Mouse (Mus musculus): Measurements from ENCODE around the gene Ccdc86. TPM values are rescaled to one million over a fixed set of nuclear protein-coding genes. Genes with fewer than 3 reads are reported as not detected.

Gene Ccdc86
- polyA plus RNA-seq, 1 experiment from 2014 or later: 15.3 TPM

- no peak within 1 kb of the TSS for H3K4me2 ChIP-seq
- H3K4me3 ChIP-seq: no peak within 1 kb of the TSS
- H3K27me3 ChIP-seq: no peaks in the 10 kb centered on the region
- no peaks in the 10 kb centered on the region for H3K36me3 ChIP-seq
- no peak within 1 kb of the TSS for H3K27ac ChIP-seq (replicated peaks)
- H3K4me1 ChIP-seq (replicated peaks): 0 out of 2 replicates have a peak, but pooled peaks cover under 1% of the 10 kb centered on the region
- ATAC-seq (ENCODE audit: low read depth): no peak
- H3K9ac ChIP-seq: no peak within 1 kb of the TSS
- 0 out of 2 replicates have a peak, but pooled peaks cover 3% of the 10 kb centered on the region for H3K9me3 ChIP-seq
- 71% methylated on average over 4 of the region's 4 CpGs for WGBS
These were observed 25.3 kb upstream of the Ccdc86 start, which contains the start of gene Ms4a10 for GRCm38 (mm10) chr19:10974238-10974865. Gene Ms4a10, minus strand, starts transcription at chr19:10974670.

DNA sequence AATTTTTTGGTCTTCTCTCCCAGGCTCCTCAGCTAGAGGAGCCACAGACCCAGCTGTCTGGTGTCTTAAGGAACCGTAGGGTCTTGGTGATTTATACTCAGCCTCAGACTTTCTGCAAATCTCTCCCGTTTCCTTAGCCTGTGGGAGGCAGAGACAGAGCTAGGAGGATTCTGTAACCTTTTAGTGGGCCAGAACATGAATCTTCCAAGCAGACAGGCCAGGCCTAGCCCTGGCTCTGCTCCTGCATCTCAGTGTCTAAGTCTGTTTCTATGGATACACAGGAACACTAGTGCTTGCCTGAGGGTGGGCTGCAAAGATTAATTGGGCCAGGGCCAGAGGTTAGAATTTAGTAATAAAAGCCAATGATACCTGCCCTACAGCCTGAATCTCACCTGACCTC is 24.1 kb upstream of the Ccdc86 start:
- Histone ChIP-seq H3K4me3 (no peak overlapping the region), H3K27ac (replicated peaks) (no peak overlapping the region), H3K9ac (no peak overlapping the region), H3K4me1 (replicated peaks) (no peaks in the 10 kb centered on the region), H3K27me3 (no peaks in the 10 kb centered on the region), H3K4me2 (no peak overlapping the region), H3K9me3 (0 out of 2 replicates have a peak, but pooled peaks cover 3% of the 10 kb centered on the region), H3K36me3 (no peaks in the 10 kb centered on the region)
- ATAC-seq (ENCODE audit: low read depth): peak; percentile 23; the same call in 1 of the 2 replicates
- WGBS: 38% methylated on average over 2 of the region's 2 CpGs

DNA sequence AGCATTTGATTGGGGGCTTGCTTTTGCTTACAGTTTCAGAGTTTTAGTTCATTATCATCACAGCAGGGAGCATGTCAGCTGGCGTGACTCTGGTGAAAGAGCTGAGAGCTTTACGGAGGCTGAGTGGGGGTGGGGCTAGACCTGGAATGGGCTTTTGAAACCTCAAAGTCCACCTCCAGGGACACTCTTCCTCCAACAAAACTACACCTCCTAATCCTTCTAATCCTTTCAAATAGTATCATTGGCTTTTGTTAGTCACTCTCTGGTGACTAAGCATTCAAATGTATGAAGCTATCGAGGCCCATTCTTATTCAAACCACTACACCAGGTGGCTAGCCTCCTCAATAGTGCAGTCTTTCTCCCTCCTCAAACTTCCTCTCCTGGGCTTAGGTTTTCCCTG is 23.6 kb upstream of the Ccdc86 start:
- Histone ChIP-seq H3K4me1 (replicated peaks) (no peaks in the 10 kb centered on the region), H3K9me3 (0 out of 2 replicates have a peak, but pooled peaks cover 3% of the 10 kb centered on the region), H3K36me3 (no peaks in the 10 kb centered on the region), H3K4me2 (no peak overlapping the region), H3K9ac (no peak overlapping the region), H3K4me3 (no peak overlapping the region), H3K27me3 (no peaks in the 10 kb centered on the region), H3K27ac (replicated peaks) (no peak overlapping the region)
- ATAC-seq (ENCODE audit: low read depth): no peak
- 65% methylated on average over 3 of the region's 3 CpGs for WGBS

- Histone ChIP-seq H3K36me3 (no peaks in the 10 kb centered on the region), H3K27me3 (no peaks in the 10 kb centered on the region), H3K4me3 (no peak overlapping the region), H3K27ac (replicated peaks) (no peak overlapping the region), H3K4me1 (replicated peaks) (no peaks in the 10 kb centered on the region), H3K4me2 (no peak overlapping the region), H3K9ac (no peak overlapping the region), H3K9me3 (0 out of 2 replicates have a peak, but pooled peaks cover 3% of the 10 kb centered on the region)
- ATAC-seq (ENCODE audit: low read depth): no peak
- 76% methylated on average over 3 of the region's 3 CpGs for WGBS
These were observed 21.4 kb upstream of the Ccdc86 start for GRCm38 (mm10) chr19:10970457-10970856.

- no peak overlapping the region for H3K27ac ChIP-seq (replicated peaks)
- no peaks in the 10 kb centered on the region for H3K36me3 ChIP-seq
- no peak for ATAC-seq (ENCODE audit: low read depth)
- H3K4me2 ChIP-seq: no peak overlapping the region
- WGBS: 90% methylated on average over 7 of the region's 7 CpGs
- H3K9ac ChIP-seq: no peak overlapping the region
- H3K4me1 ChIP-seq (replicated peaks): no peaks in the 10 kb centered on the region
- 0 out of 2 replicates have a peak, but pooled peaks cover 3% of the 10 kb centered on the region for H3K9me3 ChIP-seq
- no peak overlapping the region for H3K4me3 ChIP-seq
- H3K27me3 ChIP-seq: no peaks in the 10 kb centered on the region
These were observed 19.5 kb upstream of the Ccdc86 start for GRCm38 (mm10) chr19:10968578-10968977.

GRCm38 (mm10) chr19:10965721-10966120 is 16.7 kb upstream of the Ccdc86 start:
- Histone ChIP-seq H3K9me3 (no peaks in the 10 kb centered on the region), H3K27me3 (no peaks in the 10 kb centered on the region; the same call in 1 of the 2 replicates), H3K4me3 (no peak overlapping the region), H3K4me1 (replicated peaks) (no peaks in the 10 kb centered on the region), H3K4me2 (no peak overlapping the region), H3K27ac (replicated peaks) (no peak overlapping the region), H3K36me3 (no peaks in the 10 kb centered on the region), H3K9ac (no peak overlapping the region)
- 89% methylated on average over 7 of the region's 7 CpGs for WGBS
- no peak for ATAC-seq (ENCODE audit: low read depth)

DNA sequence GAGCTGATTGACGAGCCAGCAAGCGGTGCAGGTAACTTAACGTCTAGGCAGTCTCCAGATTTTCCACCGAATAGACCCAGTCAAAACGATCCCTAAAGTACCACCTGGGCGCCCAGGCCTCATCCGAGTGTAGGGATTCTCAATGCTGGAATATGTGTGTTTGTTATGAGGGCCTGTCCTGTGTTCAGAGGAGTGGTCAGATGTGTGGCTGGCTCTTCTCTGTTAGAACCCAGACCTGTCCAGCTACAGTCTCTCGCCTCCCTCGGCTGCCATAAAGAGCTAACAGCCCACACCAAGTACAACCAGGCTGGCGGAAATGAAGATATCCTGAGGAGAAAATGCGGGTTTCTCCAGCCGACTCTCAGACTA is 10.9 kb upstream of the Ccdc86 start:
- peak; percentile 54; the same call in 1 of the 2 replicates for ATAC-seq (ENCODE audit: low read depth)
- Histone ChIP-seq H3K9ac (peak overlapping the region; percentile 50; the same call in 1 of the 2 replicates), H3K27me3 (no peaks in the 10 kb centered on the region; the same call in 1 of the 2 replicates), H3K4me1 (replicated peaks) (peaks cover 3% of the 10 kb centered on the region; the same call in 1 of the 2 replicates), H3K36me3 (no peaks in the 10 kb centered on the region), H3K4me3 (no peak overlapping the region), H3K4me2 (no peak overlapping the region; the same call in 1 of the 2 replicates), H3K27ac (replicated peaks) (no peak overlapping the region), H3K9me3 (no peaks in the 10 kb centered on the region)
- WGBS: 39% methylated on average over 12 of the region's 12 CpGs

GRCm38 (mm10) chr19:10959085-10959977 is 10.3 kb upstream of the Ccdc86 start:
- WGBS: 37% methylated on average over 11 of the region's 11 CpGs
- peak overlapping the region; percentile 50; the same call in 1 of the 2 replicates for H3K9ac ChIP-seq
- H3K4me1 ChIP-seq (replicated peaks): peaks cover 3% of the 10 kb centered on the region; the same call in 1 of the 2 replicates
- no peak overlapping the region for H3K4me3 ChIP-seq
- ATAC-seq (ENCODE audit: low read depth): peak; percentile 77
- no peak overlapping the region; the same call in 1 of the 2 replicates for H3K4me2 ChIP-seq
- no peaks in the 10 kb centered on the region; the same call in 1 of the 2 replicates for H3K27me3 ChIP-seq
- H3K27ac ChIP-seq (replicated peaks): no peak overlapping the region
- no peaks in the 10 kb centered on the region for H3K9me3 ChIP-seq
- H3K36me3 ChIP-seq: no peaks in the 10 kb centered on the region

DNA sequence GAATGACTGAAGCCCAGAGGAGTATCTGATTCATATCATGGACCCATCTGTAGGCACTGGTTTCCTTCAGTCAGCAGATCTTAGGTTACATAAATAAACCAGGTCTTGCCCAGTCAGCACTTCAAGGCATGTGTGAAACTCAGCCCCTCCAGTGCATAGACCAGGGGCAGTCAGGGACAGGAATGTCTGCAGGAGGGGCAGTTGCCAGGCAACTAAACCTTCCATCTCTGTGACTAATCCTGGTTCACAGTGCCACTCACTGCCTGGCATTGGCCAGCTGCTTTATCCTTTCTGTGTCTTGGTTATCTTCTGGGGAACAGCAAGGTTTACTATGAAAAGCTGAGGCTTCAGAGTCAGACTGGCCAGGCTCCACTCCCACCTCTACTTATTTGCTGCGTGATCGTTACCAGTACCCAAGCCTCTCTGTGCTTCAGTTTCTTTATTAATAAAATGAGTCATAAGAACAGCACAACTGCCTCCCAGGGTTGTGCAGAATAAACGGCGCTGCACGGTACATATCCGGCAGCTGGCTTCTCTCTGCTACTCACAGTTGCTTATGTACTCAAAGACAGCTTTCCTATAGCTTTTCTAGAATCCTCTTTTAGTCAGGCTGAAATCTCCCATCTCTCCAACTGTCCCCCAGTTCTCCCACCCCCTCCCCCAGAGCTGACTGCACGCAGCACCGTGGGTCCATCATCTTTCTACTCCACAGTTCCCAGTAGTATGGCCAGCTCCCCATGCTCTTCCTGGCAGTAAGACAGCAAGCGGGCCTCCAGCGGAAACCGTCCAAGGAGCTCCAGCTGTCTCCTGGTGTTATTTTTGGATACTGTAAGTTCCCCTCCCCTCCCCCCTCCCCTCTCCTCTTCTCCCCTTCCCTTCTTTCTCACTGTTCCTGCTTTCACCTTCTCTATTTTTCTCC is 3.2 kb upstream of the Ccdc86 start:
- Histone ChIP-seq H3K4me1 (replicated peaks) (peaks cover 28% of the 10 kb centered on the region), H3K4me3 (no peak overlapping the region), H3K4me2 (no peak overlapping the region), H3K36me3 (no peaks in the 10 kb centered on the region), H3K27ac (replicated peaks) (0 out of 2 replicates have a peak overlapping the region, but pooled peaks have one; percentile 3), H3K27me3 (no peaks in the 10 kb centered on the region), H3K9ac (peak overlapping the region; percentile 43), H3K9me3 (no peaks in the 10 kb centered on the region)
- no peak for ATAC-seq (ENCODE audit: low read depth)
- 67% methylated on average over 11 of the region's 11 CpGs for WGBS

DNA sequence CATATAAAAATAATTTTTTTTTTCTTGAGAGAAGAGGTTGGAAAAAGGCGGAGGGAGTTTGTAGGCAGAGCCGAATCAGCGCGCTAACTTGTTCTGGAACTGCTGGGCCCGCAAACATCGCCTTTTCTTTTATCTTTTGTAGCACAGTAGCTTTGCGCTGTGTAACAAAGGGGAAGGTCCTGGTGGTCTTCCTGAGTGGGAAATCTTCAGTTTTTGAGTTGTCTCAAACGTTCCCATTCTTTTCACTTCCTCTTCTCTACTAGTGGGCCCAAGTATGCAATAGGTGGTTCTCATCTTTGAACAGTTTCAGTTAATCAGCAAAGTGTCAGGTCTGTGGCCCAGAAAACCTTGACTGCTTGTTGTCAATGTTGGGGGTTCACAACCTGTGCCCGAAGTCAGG is 492 bp upstream of the Ccdc86 start:
- H3K9ac ChIP-seq: peak overlapping the region; percentile 59
- H3K36me3 ChIP-seq: peaks cover 17% of the 10 kb centered on the region
- peak overlapping the region; percentile 100 for H3K4me2 ChIP-seq
- H3K27me3 ChIP-seq: no peaks in the 10 kb centered on the region
- WGBS: 34% methylated on average over 9 of the region's 9 CpGs
- ATAC-seq (ENCODE audit: low read depth): peak; percentile 20
- no peaks in the 10 kb centered on the region for H3K9me3 ChIP-seq
- peak overlapping the region; percentile 74 for H3K4me3 ChIP-seq
- peaks cover 41% of the 10 kb centered on the region for H3K4me1 ChIP-seq (replicated peaks)
- peak overlapping the region; percentile 15; the same call in 1 of the 2 replicates for H3K27ac ChIP-seq (replicated peaks)

DNA sequence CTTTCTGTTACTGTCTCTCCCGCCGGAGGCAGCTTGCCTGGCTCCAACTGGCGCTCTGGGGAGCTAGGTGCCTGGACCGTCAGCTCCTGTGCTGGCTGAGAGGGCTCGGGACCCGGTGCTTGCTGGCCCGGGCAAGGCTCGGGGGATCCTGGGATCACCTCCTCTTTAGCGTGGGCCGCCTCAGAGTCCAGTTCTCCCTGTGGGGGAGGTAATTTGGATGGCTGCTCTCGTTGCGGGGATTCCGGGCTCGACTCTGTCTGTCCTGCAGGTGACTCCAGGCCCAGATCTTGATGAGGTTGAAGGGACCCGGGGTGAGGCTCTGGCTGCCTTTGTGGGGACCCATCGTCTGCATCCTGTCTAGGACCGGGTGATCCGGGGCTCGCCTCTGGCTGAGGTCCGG is 650 bp downstream of the Ccdc86 start:
- ATAC-seq (ENCODE audit: low read depth): peak; percentile 21; the same call in 1 of the 2 replicates
- Histone ChIP-seq H3K27me3 (no peaks in the 10 kb centered on the region), H3K4me1 (replicated peaks) (peaks cover 41% of the 10 kb centered on the region), H3K9ac (peak overlapping the region; percentile 88), H3K36me3 (peaks cover 29% of the 10 kb centered on the region), H3K27ac (replicated peaks) (no peak overlapping the region), H3K4me2 (peak overlapping the region; percentile 100), H3K9me3 (no peaks in the 10 kb centered on the region), H3K4me3 (peak overlapping the region; percentile 74)
- under 1% methylated on average over 20 of the region's 20 CpGs for WGBS
